Mouse (Mus musculus): ENCODE measurements around the gene Arhgap6. TPM values are rescaled to one million over a fixed set of nuclear protein-coding genes. Genes with fewer than 3 reads are reported as not detected.
"Not testable (repeated sequence)": the region's sequence is repeated elsewhere in the genome, so short reads cannot be mapped to it uniquely, and the experiment has no call there.

The Arhgap6 gene
- polyA plus RNA-seq, 1 experiment from 2014 or later: 9.8 TPM

- Histone ChIP-seq H3K27me3 (ENCODE audit: control insufficient read depth, insufficient read depth, low read length) (no peaks in the 10 kb centered on the region), H3K27ac (ENCODE audit: low read length) (no peak overlapping the region), H3K9ac (replicated peaks; ENCODE audit: low read depth, low read length) (peak overlapping the region; percentile 63; the same call in 1 of the 2 replicates), H3K9me3 (ENCODE audit: control insufficient read depth, low read depth, low read length) (no peaks in the 10 kb centered on the region), H3K4me3 (ENCODE audit: low read depth, low read length) (peak overlapping the region; percentile 48), H3K4me1 (ENCODE audit: control insufficient read depth, insufficient read depth, low read length) (0 out of 2 replicates have a peak, but pooled peaks cover 4% of the 10 kb centered on the region), H3K4me2 (replicated peaks; ENCODE audit: low read depth, low read length) (peak overlapping the region; percentile 35), H3K36me3 (ENCODE audit: control insufficient read depth, insufficient read depth, low read length) (no peaks in the 10 kb centered on the region; the same call in 1 of the 2 replicates)
- 45% methylated on average over 12 of the region's 12 CpGs for WGBS
- ATAC-seq (ENCODE audit: insufficient number of reproducible peaks, insufficient read depth, low FRiP score, low read depth): no peak
Observed at GRCm38 (mm10) chrX:169319066-169319760, 524.3 kb downstream of the Arhgap6 start.

GRCm38 (mm10) chrX:169319945-169320667 lies 525.2 kb downstream of the Arhgap6 start, which contains the start of gene Hccs:
Gene Hccs (minus strand): TSS chrX:169320372.
- H3K9me3 ChIP-seq (ENCODE audit: control insufficient read depth, low read depth, low read length): no peaks in the 10 kb centered on the region
- H3K27me3 ChIP-seq (ENCODE audit: control insufficient read depth, insufficient read depth, low read length): no peaks in the 10 kb centered on the region
- H3K36me3 ChIP-seq (ENCODE audit: control insufficient read depth, insufficient read depth, low read length): no peaks in the 10 kb centered on the region; the same call in 1 of the 2 replicates
- H3K4me1 ChIP-seq (ENCODE audit: control insufficient read depth, insufficient read depth, low read length): 0 out of 2 replicates have a peak, but pooled peaks cover 4% of the 10 kb centered on the region
- peak within 1 kb of the TSS; percentile 63 for H3K9ac ChIP-seq (replicated peaks; ENCODE audit: low read depth, low read length)
- peak; percentile 99 for ATAC-seq (ENCODE audit: insufficient number of reproducible peaks, insufficient read depth, low FRiP score, low read depth)
- peak within 1 kb of the TSS; percentile 48 for H3K4me3 ChIP-seq (ENCODE audit: low read depth, low read length)
- peak within 1 kb of the TSS; percentile 39; the same call in 1 of the 2 replicates for H3K27ac ChIP-seq (ENCODE audit: low read length)
- WGBS: 21% methylated on average over 68 of the region's 97 CpGs
- peak within 1 kb of the TSS; percentile 35 for H3K4me2 ChIP-seq (replicated peaks; ENCODE audit: low read depth, low read length)

DNA sequence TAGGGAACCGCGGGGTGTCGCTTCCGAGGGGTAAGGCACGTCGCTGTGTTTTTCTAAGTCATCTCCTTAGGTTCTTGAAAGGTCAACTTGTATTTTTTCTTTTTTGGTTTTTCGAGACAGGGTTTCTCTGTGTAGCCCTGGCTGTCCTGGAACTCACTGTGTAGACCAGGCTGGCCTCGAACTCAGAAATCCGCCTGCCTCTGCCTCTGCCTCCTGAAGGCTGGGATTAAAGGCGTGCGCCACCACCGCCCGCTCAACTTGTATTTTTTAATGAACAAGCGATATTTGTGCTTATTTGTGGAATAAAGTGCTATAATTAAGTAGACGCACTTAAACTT lies 525.7 kb downstream of the Arhgap6 start:
- not testable (repeated sequence) for H3K4me1 ChIP-seq (ENCODE audit: control insufficient read depth, insufficient read depth, low read length); H3K9me3 ChIP-seq (ENCODE audit: control insufficient read depth, low read depth, low read length); H3K27me3 ChIP-seq (ENCODE audit: control insufficient read depth, insufficient read depth, low read length); H3K36me3 ChIP-seq (ENCODE audit: control insufficient read depth, insufficient read depth, low read length); H3K27ac ChIP-seq (ENCODE audit: low read length); ATAC-seq (ENCODE audit: insufficient number of reproducible peaks, insufficient read depth, low FRiP score, low read depth); H3K9ac ChIP-seq (replicated peaks; ENCODE audit: low read depth, low read length)
- WGBS: 32% methylated on average over 15 of the region's 15 CpGs
- peak overlapping the region; percentile 48 for H3K4me3 ChIP-seq (ENCODE audit: low read depth, low read length)
- peak overlapping the region; percentile 18; the same call in 1 of the 2 replicates for H3K4me2 ChIP-seq (replicated peaks; ENCODE audit: low read depth, low read length)

GRCm38 (mm10) chrX:169325929-169326595 lies 531.2 kb downstream of the Arhgap6 start:
- Histone ChIP-seq H3K4me2 (replicated peaks; ENCODE audit: low read depth, low read length) (no peak overlapping the region), H3K9me3 (ENCODE audit: control insufficient read depth, low read depth, low read length) (no peaks in the 10 kb centered on the region), H3K4me1 (ENCODE audit: control insufficient read depth, insufficient read depth, low read length) (no peaks in the 10 kb centered on the region), H3K36me3 (ENCODE audit: control insufficient read depth, insufficient read depth, low read length) (no peaks in the 10 kb centered on the region), H3K27ac (ENCODE audit: low read length) (no peak overlapping the region), H3K9ac (replicated peaks; ENCODE audit: low read depth, low read length) (no peak overlapping the region), H3K4me3 (ENCODE audit: low read depth, low read length) (no peak overlapping the region), H3K27me3 (ENCODE audit: control insufficient read depth, insufficient read depth, low read length) (no peaks in the 10 kb centered on the region)
- no peak for ATAC-seq (ENCODE audit: insufficient number of reproducible peaks, insufficient read depth, low FRiP score, low read depth)
- 78% methylated on average over 3 of the region's 3 CpGs for WGBS

DNA sequence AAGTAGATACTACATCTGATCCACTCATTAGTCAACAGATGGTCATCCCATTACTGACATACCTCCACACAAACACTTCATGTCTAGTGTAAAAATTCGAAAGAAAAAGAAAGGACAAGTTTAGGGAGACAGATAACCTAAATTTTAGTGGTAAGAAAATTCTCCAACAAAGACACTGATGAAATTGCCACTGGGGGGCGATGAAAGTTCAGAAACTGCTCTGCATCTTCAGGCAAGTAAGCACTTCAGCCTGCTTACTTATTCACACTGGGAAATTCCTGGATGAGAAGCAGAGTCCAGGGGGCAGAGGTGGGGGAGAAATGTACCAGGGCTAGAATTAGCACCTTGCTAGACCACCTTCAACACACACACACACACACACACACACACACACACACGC lies 537.4 kb downstream of the Arhgap6 start:
- WGBS: 35% methylated on average over 3 of the region's 3 CpGs
- no peak for ATAC-seq (ENCODE audit: insufficient number of reproducible peaks, insufficient read depth, low FRiP score, low read depth)

DNA sequence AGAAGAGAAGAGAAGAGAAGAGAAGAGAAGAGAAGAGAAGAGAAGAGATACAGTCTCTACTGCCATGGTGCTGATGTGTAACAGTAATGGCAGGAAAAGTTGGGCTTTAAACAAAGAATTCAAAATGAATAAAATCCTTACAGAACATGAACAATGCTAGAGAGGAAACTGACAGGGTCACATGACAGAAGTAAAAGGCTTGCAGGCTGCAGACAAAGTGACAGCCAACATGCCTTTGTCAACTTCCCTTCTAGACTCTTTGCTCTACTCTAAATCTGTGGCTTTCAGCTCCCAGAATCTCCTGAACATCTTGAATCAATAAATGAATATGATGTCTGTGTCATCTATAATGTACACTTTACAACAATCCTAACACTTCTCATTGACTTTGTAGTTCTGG lies 542.7 kb downstream of the Arhgap6 start:
- ATAC-seq (ENCODE audit: insufficient number of reproducible peaks, insufficient read depth, low FRiP score, low read depth): no peak
- H3K4me2 ChIP-seq (replicated peaks; ENCODE audit: low read depth, low read length): no peak overlapping the region
- H3K27ac ChIP-seq (ENCODE audit: low read length): no peak overlapping the region
- no peaks in the 10 kb centered on the region for H3K4me1 ChIP-seq (ENCODE audit: control insufficient read depth, insufficient read depth, low read length)
- H3K4me3 ChIP-seq (ENCODE audit: low read depth, low read length): no peak overlapping the region
- no peaks in the 10 kb centered on the region for H3K9me3 ChIP-seq (ENCODE audit: control insufficient read depth, low read depth, low read length)
- H3K9ac ChIP-seq (replicated peaks; ENCODE audit: low read depth, low read length): no peak overlapping the region
- no peaks in the 10 kb centered on the region for H3K27me3 ChIP-seq (ENCODE audit: control insufficient read depth, insufficient read depth, low read length)
- no peaks in the 10 kb centered on the region for H3K36me3 ChIP-seq (ENCODE audit: control insufficient read depth, insufficient read depth, low read length)

More for the DNA sequence above, 537.4 kb downstream of the Arhgap6 start:
- H3K4me1 ChIP-seq (ENCODE audit: control insufficient read depth, insufficient read depth, low read length): no peaks in the 10 kb centered on the region
- no peaks in the 10 kb centered on the region for H3K9me3 ChIP-seq (ENCODE audit: control insufficient read depth, low read depth, low read length)
- H3K36me3 ChIP-seq (ENCODE audit: control insufficient read depth, insufficient read depth, low read length): no peaks in the 10 kb centered on the region
- H3K4me3 ChIP-seq (ENCODE audit: low read depth, low read length): no peak overlapping the region
- no peaks in the 10 kb centered on the region for H3K27me3 ChIP-seq (ENCODE audit: control insufficient read depth, insufficient read depth, low read length)
- H3K27ac ChIP-seq (ENCODE audit: low read length): no peak overlapping the region
- H3K4me2 ChIP-seq (replicated peaks; ENCODE audit: low read depth, low read length): no peak overlapping the region
- no peak overlapping the region for H3K9ac ChIP-seq (replicated peaks; ENCODE audit: low read depth, low read length)

DNA sequence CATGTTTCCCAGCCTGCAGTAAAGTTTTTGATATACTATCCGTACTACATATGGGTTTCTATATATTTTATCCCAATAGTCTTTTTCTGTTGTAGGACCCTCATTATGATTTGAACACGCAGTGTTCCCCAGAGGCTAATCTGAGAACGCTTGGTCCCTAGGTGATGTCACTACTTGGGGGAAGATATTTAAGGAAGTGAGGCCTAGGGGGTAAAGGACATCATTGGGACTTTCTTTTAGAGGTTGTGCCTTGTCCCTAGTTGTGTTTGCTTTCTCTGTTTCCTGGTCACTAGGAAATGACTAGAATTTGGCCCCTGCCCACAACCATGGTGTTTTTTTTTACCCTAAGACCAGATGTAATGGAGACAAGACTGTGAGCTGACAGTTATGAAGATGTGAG lies 543.3 kb downstream of the Arhgap6 start:
- Histone ChIP-seq H3K27ac (ENCODE audit: low read length) (no peak overlapping the region), H3K9ac (replicated peaks; ENCODE audit: low read depth, low read length) (no peak overlapping the region), H3K4me3 (ENCODE audit: low read depth, low read length) (no peak overlapping the region), H3K4me1 (ENCODE audit: control insufficient read depth, insufficient read depth, low read length) (no peaks in the 10 kb centered on the region), H3K36me3 (ENCODE audit: control insufficient read depth, insufficient read depth, low read length) (no peaks in the 10 kb centered on the region), H3K4me2 (replicated peaks; ENCODE audit: low read depth, low read length) (no peak overlapping the region), H3K9me3 (ENCODE audit: control insufficient read depth, low read depth, low read length) (no peaks in the 10 kb centered on the region), H3K27me3 (ENCODE audit: control insufficient read depth, insufficient read depth, low read length) (no peaks in the 10 kb centered on the region)
- ATAC-seq (ENCODE audit: insufficient number of reproducible peaks, insufficient read depth, low FRiP score, low read depth): no peak
- WGBS: 81% methylated on average over 3 of the region's 3 CpGs

Data from stomach, embryonic 14.5 days (tissue).